Mouse (Mus musculus) thymus, adult 2 months (tissue): ENCODE results near the gene Fam214b.

Source experiments
- CTCF ChIP-seq: fragments of 200-500 bp; IDR thresholded peaks from 2 replicates; pipeline ENCODE4 v1.5.1; 2012; ENCODE audit warnings: mild to moderate bottlenecking, control low read depth, low read length, moderate library complexity, borderline replicate concordance; ENCODE audit not compliant: control insufficient read depth, poor library complexity, insufficient read depth; ENCODE audit errors: extremely low read depth
- POLR2A ChIP-seq: fragments of 200-500 bp; IDR thresholded peaks from 2 replicates; pipeline ENCODE4 v1.6.1; 2012; ENCODE audit warnings: mild to moderate bottlenecking, low read length, control low read depth, moderate library complexity; ENCODE audit not compliant: control insufficient read depth, poor library complexity, insufficient read depth; ENCODE audit errors: extremely low read depth

- no peak for TF ChIP-seq CTCF
- TF ChIP-seq POLR2A = no peak
Measured at GRCm38 (mm10) chr4:43074923-43075322, 28.9 kb upstream of the Fam214b start.
